Mouse (Mus musculus) bone marrow macrophage, adult 2 months (primary cell): Measurements from ENCODE around the gene Col24a1. TPM values are rescaled to one million over a fixed set of nuclear protein-coding genes. Genes with fewer than 3 reads are reported as not detected.

Experiments
- H3K27ac ChIP-seq: 2 replicates; pipeline ENCODE4 v1.5.1; 2012; ENCODE audit warnings: low read depth, low read length; ENCODE audit not compliant: insufficient read depth
- H3K4me1 ChIP-seq: 2 replicates; pipeline ENCODE4 v1.6.1; 2012; ENCODE audit warnings: low read length; ENCODE audit not compliant: control insufficient read depth, insufficient read depth
- H3K4me3 ChIP-seq: 2 replicates; pipeline ENCODE4 v1.5.1; 2012; ENCODE audit warnings: mild to moderate bottlenecking, low read length, moderate library complexity; ENCODE audit not compliant: insufficient read depth
- CTCF ChIP-seq: IDR thresholded peaks from 2 replicates; pipeline ENCODE4 v1.5.1; 2012; ENCODE audit warnings: low read depth, mild to moderate bottlenecking, low read length, moderate library complexity
- POLR2A ChIP-seq: IDR thresholded peaks from 2 replicates; pipeline ENCODE4 v1.6.1; 2012; ENCODE audit warnings: mild to moderate bottlenecking, low read depth, low read length, borderline replicate concordance
- polyA plus RNA-seq: library from polyadenylated mRNA; stranded (reverse); fragments of >200 nt; gene quantifications from 2 replicates; pipeline ENCODE4 v1.2.4, GENCODE M21; 2012; ENCODE audit not compliant: missing spikeins, insufficient read depth, insufficient read length

The Col24a1 gene
- polyA plus RNA-seq, 1 experiment, result not detected

DNA sequence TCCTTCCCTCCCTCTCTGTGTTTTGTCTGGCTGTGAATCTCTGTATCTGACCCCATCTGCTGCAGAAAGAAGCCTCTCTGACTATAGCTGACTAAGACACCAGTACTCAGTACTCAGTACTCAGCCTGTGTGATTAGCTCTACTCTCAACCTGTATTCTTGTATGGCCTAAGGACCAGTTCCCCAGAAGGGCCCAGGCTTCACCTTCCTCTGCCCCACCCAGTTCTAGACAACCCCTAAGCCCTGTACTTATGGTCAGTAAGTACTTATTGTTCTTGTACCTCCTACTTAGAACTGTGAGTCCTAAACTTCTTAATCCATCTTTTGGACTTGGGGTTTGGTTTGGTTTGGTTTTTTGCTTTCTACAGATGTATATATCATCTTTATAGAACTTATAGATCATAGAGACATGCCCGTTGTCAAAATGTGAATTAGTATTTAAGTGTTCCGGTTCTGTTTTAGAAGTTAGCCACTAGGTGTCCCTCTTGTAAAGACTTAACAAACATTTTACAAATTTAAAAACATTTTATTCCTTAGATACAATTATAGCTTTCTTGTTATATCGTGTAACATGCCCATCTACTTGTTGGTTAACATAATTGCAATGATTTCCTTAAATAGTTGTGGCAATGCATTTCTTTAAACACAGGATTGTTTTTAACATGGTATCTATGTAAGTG is 291.4 kb downstream of the Col24a1 start:
- no peak overlapping the region for H3K27ac ChIP-seq
- TF ChIP-seq CTCF, result no peak
- TF ChIP-seq POLR2A, result no peak
- H3K4me3 ChIP-seq, result no peak overlapping the region
- no peaks in the 10 kb centered on the region for H3K4me1 ChIP-seq

DNA sequence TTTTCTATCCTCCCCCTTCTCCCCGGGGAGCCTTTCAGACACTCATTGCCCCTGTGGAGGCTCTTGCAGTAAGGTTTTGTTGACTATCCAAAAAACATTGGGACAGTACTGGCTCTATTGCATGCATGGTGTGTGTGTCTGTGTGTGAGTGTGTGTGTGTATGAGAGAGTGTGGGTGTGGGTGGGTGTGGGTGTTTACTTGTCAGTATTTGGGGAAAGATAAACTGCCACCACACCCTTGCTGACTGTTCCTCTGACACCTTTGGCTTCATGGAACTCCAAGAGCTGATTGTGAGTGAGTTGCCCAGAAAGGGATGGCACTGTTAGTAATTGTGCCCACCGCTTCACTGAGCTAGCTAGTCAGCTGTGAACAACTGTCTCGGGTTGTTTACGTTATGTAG is 298.3 kb downstream of the Col24a1 start:
- Histone ChIP-seq H3K4me3 (no peak overlapping the region), H3K4me1 (no peaks in the 10 kb centered on the region), H3K27ac (no peak overlapping the region)
- TF ChIP-seq POLR2A (no peak), CTCF (no peak)

DNA sequence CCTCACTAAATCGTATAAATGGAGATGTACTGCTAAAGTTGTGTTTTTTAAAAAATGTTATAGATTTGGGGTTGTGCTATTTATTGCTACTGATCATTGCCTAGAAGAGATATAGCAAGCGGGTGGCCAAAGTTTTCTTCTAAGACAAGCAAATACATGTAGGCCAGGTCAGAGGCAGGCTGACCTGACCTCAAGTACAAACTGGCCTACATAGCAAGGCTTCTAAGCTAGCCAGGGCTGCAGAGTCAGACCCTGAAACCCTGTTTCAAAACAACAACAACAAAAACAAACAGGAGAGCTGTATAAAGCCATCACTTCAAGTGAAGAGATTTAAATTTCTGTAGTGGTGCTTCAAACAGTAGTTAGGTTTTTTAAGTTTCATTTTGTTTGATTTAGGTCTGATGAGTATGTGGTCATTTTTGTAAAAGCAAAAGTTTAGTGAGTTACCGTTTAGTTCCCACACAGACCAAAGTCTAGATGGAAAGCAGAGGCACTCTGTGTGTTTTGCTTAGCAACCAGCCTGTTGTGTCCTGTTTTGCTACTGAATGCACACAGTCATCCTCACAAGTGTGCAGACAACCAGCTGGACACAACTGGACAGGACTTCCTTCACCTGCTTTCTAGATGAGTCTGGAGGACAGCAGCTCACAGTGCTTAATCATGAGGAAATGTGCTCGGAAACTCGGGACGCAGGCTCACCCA is 299.7 kb downstream of the Col24a1 start:
- Histone ChIP-seq H3K4me3 (no peak overlapping the region), H3K27ac (no peak overlapping the region), H3K4me1 (no peaks in the 10 kb centered on the region)
- TF ChIP-seq CTCF, result no peak
- TF ChIP-seq POLR2A, result no peak

DNA sequence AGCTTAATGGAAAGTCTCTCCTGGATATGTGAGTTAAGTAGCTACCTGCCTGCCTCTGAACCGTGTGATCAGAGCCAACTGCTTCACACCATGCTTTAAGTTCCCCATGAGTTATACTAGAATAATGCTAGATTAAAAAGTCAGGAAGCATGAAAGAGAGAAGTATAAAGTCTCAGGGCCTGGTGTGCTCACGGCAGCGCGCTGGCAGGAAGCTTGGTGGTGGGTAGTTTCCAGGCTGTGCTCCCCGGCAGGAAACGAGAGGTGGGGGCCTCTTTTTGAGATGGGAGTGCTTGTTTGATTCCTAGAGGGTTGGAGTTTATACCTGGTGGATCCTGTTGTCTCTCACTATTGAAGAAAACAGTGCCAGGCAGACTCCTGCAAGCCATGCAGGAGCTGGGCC is 303.1 kb downstream of the Col24a1 start:
- TF ChIP-seq POLR2A (no peak), CTCF (no peak)
- Histone ChIP-seq H3K4me3 (no peak overlapping the region), H3K4me1 (no peaks in the 10 kb centered on the region), H3K27ac (no peak overlapping the region)

- TF ChIP-seq POLR2A (no peak), CTCF (no peak)
- Histone ChIP-seq H3K4me1 (no peaks in the 10 kb centered on the region), H3K4me3 (no peak overlapping the region), H3K27ac (no peak overlapping the region)
Measured at GRCm38 (mm10) chr3:145599059-145599458, 306.8 kb downstream of the Col24a1 start.

GRCm38 (mm10) chr3:145600801-145601200 is 308.5 kb downstream of the Col24a1 start:
- Histone ChIP-seq H3K27ac (no peak overlapping the region), H3K4me3 (no peak overlapping the region), H3K4me1 (no peaks in the 10 kb centered on the region)
- TF ChIP-seq CTCF (no peak), POLR2A (no peak)

- Histone ChIP-seq H3K4me3 (no peak overlapping the region), H3K4me1 (no peaks in the 10 kb centered on the region), H3K27ac (no peak overlapping the region)
- TF ChIP-seq CTCF (no peak), POLR2A (no peak)
Measured at GRCm38 (mm10) chr3:145601345-145601744, 309.1 kb downstream of the Col24a1 start.

Other genes starting within 250 kb of the Col24a1 start
- not detected in 2 replicates for gene Clca2, start 193.0 kb upstream of the Col24a1 start, polyA plus RNA-seq
- gene Odf2l, start 173.9 kb upstream of the Col24a1 start, polyA plus RNA-seq, result 15.0 and 22.8 TPM in 2 replicates